Mouse (Mus musculus) right cerebral cortex, postnatal 36 days (tissue): ENCODE results near the gene C330021F23Rik.

Source experiments
- DNase-seq, 2 experiments: peaks; one replicate each; pipeline ENCODE4 v3.0.0; 2022; ENCODE audit warnings: low spot score in 2 of 2, mixed read lengths in 1 of 2

C330021F23Rik gene

GRCm38 (mm10) chr8:3587391-3588257, 19.8 kb downstream of the C330021F23Rik start:
- DNase-seq: peak; percentile 62 to 69

- no peak for DNase-seq
Measured at GRCm38 (mm10) chr8:3588258-3588633, 20.5 kb downstream of the C330021F23Rik start.

GRCm38 (mm10) chr8:3593470-3593869, 25.7 kb downstream of the C330021F23Rik start:
- DNase-seq: no peak

- DNase-seq: no peak
Measured at GRCm38 (mm10) chr8:3594466-3594865, 26.7 kb downstream of the C330021F23Rik start.

GRCm38 (mm10) chr8:3598054-3598453, 30.3 kb downstream of the C330021F23Rik start:
- no peak for DNase-seq

GRCm38 (mm10) chr8:3599219-3599618, 31.4 kb downstream of the C330021F23Rik start:
- DNase-seq: no peak

GRCm38 (mm10) chr8:3600401-3600800, 32.6 kb downstream of the C330021F23Rik start:
- no peak for DNase-seq

GRCm38 (mm10) chr8:3603439-3603838, 35.6 kb downstream of the C330021F23Rik start:
- no peak for DNase-seq

GRCm38 (mm10) chr8:3606593-3606992, 38.8 kb downstream of the C330021F23Rik start:
- DNase-seq: no peak

GRCm38 (mm10) chr8:3607822-3608221, 40.0 kb downstream of the C330021F23Rik start:
- DNase-seq: peak in 1 of 2 experiments; percentile 44

GRCm38 (mm10) chr8:3609046-3609815, 41.4 kb downstream of the C330021F23Rik start:
- no peak for DNase-seq

- no peak for DNase-seq
Measured at GRCm38 (mm10) chr8:3609816-3610150, 42.0 kb downstream of the C330021F23Rik start.

GRCm38 (mm10) chr8:3621199-3621970, 53.6 kb downstream of the C330021F23Rik start, which contains the start of the genes Xab2 and Pet100:
Gene Xab2 (minus strand): TSS chr8:3621316.
Gene Pet100 (plus strand): TSS chr8:3621548.
- DNase-seq: peak; percentile 99 to 100

- DNase-seq: no peak
Measured at GRCm38 (mm10) chr8:3622119-3622518, 54.3 kb downstream of the C330021F23Rik start.

- no peak for DNase-seq
Measured at GRCm38 (mm10) chr8:3625445-3625844, 57.7 kb downstream of the C330021F23Rik start, which contains the start of gene Pcp2. Gene Pcp2 (minus strand): TSS chr8:3625545.

- DNase-seq: no peak
Measured at GRCm38 (mm10) chr8:3626971-3627370, 59.2 kb downstream of the C330021F23Rik start.

- no peak for DNase-seq
Measured at GRCm38 (mm10) chr8:3628014-3628413, 60.2 kb downstream of the C330021F23Rik start.

- DNase-seq: peak; percentile 61 to 63
Measured at GRCm38 (mm10) chr8:3630647-3631477, 63.1 kb downstream of the C330021F23Rik start, which contains the start of gene Stxbp2. Gene Stxbp2 (plus strand): TSS chr8:3630955.

GRCm38 (mm10) chr8:3631478-3631875, 63.7 kb downstream of the C330021F23Rik start:
- DNase-seq: no peak
